ENCODE assay signal across 7 mouse cellular contexts in the genomic region with DNA sequence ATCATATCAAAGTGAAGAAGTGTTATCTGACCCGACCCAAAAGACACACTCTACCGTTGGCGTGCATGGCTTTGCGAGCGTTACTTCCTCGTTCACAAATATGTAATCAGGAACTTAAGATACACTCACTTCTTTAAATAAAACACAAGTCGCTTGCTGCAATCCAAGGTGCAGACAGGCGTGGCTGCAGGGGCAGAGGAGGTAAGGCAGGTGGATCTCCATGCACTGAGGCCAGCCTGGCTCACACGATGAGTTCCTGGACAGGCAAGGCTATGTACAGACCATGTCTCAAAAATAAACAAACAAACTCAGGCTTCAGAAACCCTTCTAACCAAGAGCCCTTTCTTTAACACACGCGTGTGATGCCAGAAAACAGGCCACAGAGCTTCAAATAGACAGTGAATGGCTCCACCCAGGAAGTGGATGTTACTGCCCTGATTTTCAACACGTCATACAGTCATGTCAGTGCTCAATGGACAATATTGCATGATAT. TPM values are rescaled to one million over a fixed set of nuclear protein-coding genes. Genes with fewer than 3 reads are reported as not detected.
DNase-seq lines count a peak whose midpoint lies in the region; ATAC-seq and TF ChIP-seq lines count a peak whose summit lies in the region.

No protein-coding gene starts in this region.

- no peaks in the 10 kb centered on the region for H3K9me3 ChIP-seq in heart, embryonic 16.5 days (replicated peaks; ENCODE audit: control insufficient read depth, low read length)
- H3K9me3 ChIP-seq in liver, postnatal 0 days (ENCODE audit: low read length), result no peaks in the 10 kb centered on the region

- H3K27me3 ChIP-seq in heart, embryonic 16.5 days (ENCODE audit: control insufficient read depth, insufficient read depth, low read length), result no peaks in the 10 kb centered on the region
- no peaks in the 10 kb centered on the region for H3K27me3 ChIP-seq in liver, postnatal 0 days (ENCODE audit: insufficient read depth, low read length)
- H3K27me3 ChIP-seq in spleen, adult 2 months (ENCODE audit: control insufficient read depth, insufficient read depth, low read length), result no peaks in the 10 kb centered on the region

- peak overlapping the region; percentile 97 for H3K4me3 ChIP-seq in heart, embryonic 16.5 days (ENCODE audit: low read length)
- H3K4me3 ChIP-seq in liver, postnatal 0 days (ENCODE audit: low read depth, low read length), result peak overlapping the region; percentile 84
- peak overlapping the region; percentile 95 for H3K4me3 ChIP-seq in spleen, adult 2 months (ENCODE audit: extremely low read depth, insufficient read depth, insufficient read length)

- WGBS in heart, embryonic 16.5 days, result 8% methylated on average over 12 of the region's 12 CpGs
- WGBS in liver, postnatal 0 days (ENCODE audit: insufficient replicate concordance), result 4% methylated on average over 12 of the region's 12 CpGs
- 4% methylated on average over 12 of the region's 12 CpGs for WGBS in spleen, adult 2 months

- peaks cover 57% of the 10 kb centered on the region for H3K4me1 ChIP-seq in heart, embryonic 16.5 days (ENCODE audit: control insufficient read depth, insufficient read depth, low read length)
- H3K4me1 ChIP-seq in liver, postnatal 0 days (ENCODE audit: insufficient read depth), result peaks cover 51% of the 10 kb centered on the region
- H3K4me1 ChIP-seq in spleen, adult 2 months (ENCODE audit: control insufficient read depth, insufficient read depth, insufficient read length), result peaks cover 18% of the 10 kb centered on the region; the same call in 1 of the 2 replicates

- DNase-seq in thymus, postnatal 0 days (ENCODE audit: low spot score), result peak; percentile 49
- DNase-seq in thymus, postnatal 36 days, result no peak
- peak; percentile 33 for DNase-seq in liver, postnatal 0 days
- DNase-seq in spleen, adult 2 months (ENCODE audit: low read depth in 1 of 2, low spot score in 2 of 2), result peak; percentile 44 to 68
- no peak for DNase-seq in urinary bladder, postnatal 25 days (ENCODE audit: low spot score)
- DNase-seq in testis, postnatal 10 days (ENCODE audit: low spot score), result no peak

- H3K36me3 ChIP-seq in heart, embryonic 16.5 days (ENCODE audit: control insufficient read depth, insufficient read depth), result no peaks in the 10 kb centered on the region
- no peaks in the 10 kb centered on the region for H3K36me3 ChIP-seq in liver, postnatal 0 days (replicated peaks; ENCODE audit: insufficient read depth, low read length)
- no peaks in the 10 kb centered on the region for H3K36me3 ChIP-seq in spleen, adult 2 months (ENCODE audit: control insufficient read depth, insufficient read depth, low read length)

- peak overlapping the region; percentile 99 for H3K9ac ChIP-seq in heart, embryonic 16.5 days (ENCODE audit: low read length)
- H3K9ac ChIP-seq in liver, postnatal 0 days (replicated peaks), result peak overlapping the region; percentile 79

- TF ChIP-seq POLR2A in spleen, adult 2 months (IDR thresholded peaks at IDR 0.05; ENCODE audit: low read depth, low read length), result no peak

- peak overlapping the region; percentile 92 for H3K27ac ChIP-seq in heart, embryonic 16.5 days (ENCODE audit: low read length)
- peak overlapping the region; percentile 91 for H3K27ac ChIP-seq in liver, postnatal 0 days (ENCODE audit: low read depth)
- H3K27ac ChIP-seq in spleen, adult 2 months (ENCODE audit: insufficient read depth, low read length), result peak overlapping the region; percentile 83

- ATAC-seq in heart, embryonic 16.5 days (replicated peaks; ENCODE audit: extremely low read depth, insufficient read depth, low FRiP score), result no peak
- no peak for ATAC-seq in liver, postnatal 0 days

- no peak for TF ChIP-seq EP300 in liver, postnatal 0 days (IDR thresholded peaks at IDR 0.05; ENCODE audit: low read depth)

- peak overlapping the region; percentile 76 for H3K4me2 ChIP-seq in heart, embryonic 16.5 days (ENCODE audit: low read depth, low read length)
- peak overlapping the region; percentile 91 for H3K4me2 ChIP-seq in liver, postnatal 0 days (ENCODE audit: low read depth, low read length)

- no peak for TF ChIP-seq CTCF in liver, postnatal 0 days (IDR thresholded peaks at IDR 0.05; ENCODE audit: low read depth)
- no peak for TF ChIP-seq CTCF in spleen, adult 2 months (IDR thresholded peaks at IDR 0.05; ENCODE audit: extremely low read depth, insufficient read depth, insufficient read length, insufficient replicate concordance)

RNA-seq across cellular contexts. Expression of a gene that starts 2.4 kb away (rescaled TPM):
- polyA plus RNA-seq in thymus, postnatal 0 days (2015; fragmentation: Nextera tagmentation; extraction: Ambion mirVana), result 6.1 and 6.2 TPM in 2 replicates
- 24.1 and 24.8 TPM in 2 replicates for polyA plus RNA-seq in heart, embryonic 16.5 days (2015; fragmentation: Nextera tagmentation; extraction: Ambion mirVana)
- 16.4 and 16.6 TPM in 2 replicates for polyA plus RNA-seq in liver, postnatal 0 days (2015; fragmentation: Nextera tagmentation; extraction: Ambion mirVana)
- 20.4 and 26.2 TPM in 2 replicates for polyA plus RNA-seq in spleen, adult 2 months (2012; rRNA removed)

Comparison
In these comparisons a context has a peak if more than half of its experiments do, and no peak if none do; other contexts are left out.
1. DNase-seq: peak in thymus, postnatal 0 days (single experiment), liver, postnatal 0 days (single experiment) and spleen, adult 2 months (2 of 2); none in thymus, postnatal 36 days (0 of 2), urinary bladder, postnatal 25 days (single experiment) and testis, postnatal 10 days (single experiment).
2. Peak in every context shown above with its lines, with median percentiles within 50 percentile points of each other: H3K27ac ChIP-seq and H3K4me3 ChIP-seq.